Mouse (Mus musculus): ENCODE data around the gene Hapln4.

Gene Hapln4

DNA sequence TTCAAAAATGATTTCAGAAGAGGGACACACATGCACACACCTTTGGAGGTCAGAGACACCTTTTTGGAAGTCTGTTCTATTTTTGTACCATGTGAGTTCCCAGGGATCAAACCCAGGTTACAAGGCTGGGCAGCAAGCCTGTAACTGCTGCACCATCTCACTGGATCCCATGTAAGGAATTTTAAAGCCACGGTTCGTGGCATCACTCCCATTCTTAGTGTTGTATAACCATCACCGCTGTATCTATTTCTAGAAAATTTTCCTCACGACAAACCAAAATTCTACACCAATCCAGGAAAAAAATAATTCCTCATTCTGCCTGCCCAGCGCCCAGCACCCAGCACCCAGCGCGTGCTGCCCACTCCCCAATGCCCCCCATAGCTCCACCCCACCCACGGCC, 16.0 kb downstream of the Hapln4 start:
- DNase-seq (ENCODE audit: low spot score in 2 of 2): no peak

DNA sequence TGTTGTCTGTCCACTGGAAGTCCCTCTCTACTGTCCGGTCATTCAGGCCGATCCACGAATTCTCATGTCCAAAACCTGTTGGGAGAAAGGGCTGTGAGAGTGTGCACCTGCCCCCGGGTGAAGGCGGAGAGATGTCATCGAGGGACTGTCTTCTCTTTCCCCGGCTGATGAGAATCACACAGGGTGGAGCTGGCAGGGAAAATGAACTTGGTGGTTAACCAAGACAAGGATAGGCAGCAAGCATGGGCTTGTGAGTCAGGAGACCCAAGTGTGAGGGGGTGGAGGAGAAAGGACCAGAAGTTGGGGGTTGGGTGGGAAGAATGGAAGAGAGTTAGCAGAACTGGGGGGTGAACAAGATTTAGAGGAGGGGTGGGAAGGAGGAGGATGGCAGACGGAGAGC, 17.0 kb downstream of the Hapln4 start:
- DNase-seq (ENCODE audit: low spot score in 2 of 2): no peak

DNA sequence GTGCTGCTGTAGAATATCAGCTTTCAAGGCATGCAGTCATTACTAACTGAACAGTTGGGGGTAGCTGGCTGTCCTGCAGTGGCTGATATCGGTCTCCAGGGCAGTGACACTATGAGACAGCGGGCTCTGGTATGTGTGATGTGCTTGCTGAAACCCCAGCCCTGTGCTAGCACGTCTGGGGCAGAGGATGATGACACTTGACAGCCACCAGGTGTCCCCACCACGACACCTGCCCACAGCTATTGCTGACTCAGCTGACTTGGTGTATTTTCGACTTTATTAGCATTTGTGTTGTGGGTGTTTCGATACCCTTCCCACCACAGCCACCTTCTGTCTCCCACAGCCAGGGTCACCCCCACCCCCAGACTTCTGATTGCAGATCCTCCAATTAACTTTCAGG, 21.2 kb downstream of the Hapln4 start:
- DNase-seq (ENCODE audit: low spot score in 2 of 2): peak; percentile 24 to 68

DNA sequence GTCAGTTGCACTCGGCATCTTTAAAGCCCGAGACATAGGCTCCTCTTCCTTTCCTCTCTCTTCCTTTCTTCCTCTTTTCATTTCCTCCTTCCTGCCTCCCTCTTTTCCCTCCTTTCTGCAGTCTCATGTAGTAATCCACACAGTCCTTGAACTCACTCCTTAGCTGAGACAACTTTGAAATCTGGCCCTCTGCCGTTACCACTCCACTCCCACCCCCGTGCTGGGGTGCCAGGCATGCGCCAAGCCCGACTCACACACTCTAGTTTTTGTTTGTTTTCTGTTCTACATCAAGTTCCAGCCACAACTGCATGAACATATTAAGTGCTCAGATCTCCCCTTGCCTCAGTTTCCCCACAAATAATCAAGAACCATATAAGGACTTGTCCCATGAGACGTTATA, 21.7 kb downstream of the Hapln4 start:
- DNase-seq (ENCODE audit: low spot score in 2 of 2): no peak

DNA sequence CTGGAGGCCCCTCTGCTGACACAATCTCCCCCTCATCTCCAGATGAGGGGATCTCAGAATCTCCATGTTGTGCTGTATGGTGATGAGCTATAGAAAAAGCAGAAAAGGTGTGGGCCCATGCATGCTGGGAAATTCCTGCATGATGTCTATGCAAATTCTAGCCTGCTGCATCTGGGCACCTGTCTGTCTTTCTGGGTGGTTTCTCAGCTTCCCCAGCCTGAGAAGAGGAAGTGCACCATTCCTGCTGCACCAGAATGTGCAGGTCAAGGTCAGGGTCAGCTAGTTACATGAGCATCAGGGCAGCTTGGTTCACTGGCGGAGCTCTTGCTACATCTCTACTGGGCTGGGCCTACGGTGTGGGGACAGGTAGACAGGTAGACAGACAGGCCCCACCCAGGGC, 27.2 kb downstream of the Hapln4 start:
- DNase-seq (ENCODE audit: low spot score in 2 of 2): no peak

DNA sequence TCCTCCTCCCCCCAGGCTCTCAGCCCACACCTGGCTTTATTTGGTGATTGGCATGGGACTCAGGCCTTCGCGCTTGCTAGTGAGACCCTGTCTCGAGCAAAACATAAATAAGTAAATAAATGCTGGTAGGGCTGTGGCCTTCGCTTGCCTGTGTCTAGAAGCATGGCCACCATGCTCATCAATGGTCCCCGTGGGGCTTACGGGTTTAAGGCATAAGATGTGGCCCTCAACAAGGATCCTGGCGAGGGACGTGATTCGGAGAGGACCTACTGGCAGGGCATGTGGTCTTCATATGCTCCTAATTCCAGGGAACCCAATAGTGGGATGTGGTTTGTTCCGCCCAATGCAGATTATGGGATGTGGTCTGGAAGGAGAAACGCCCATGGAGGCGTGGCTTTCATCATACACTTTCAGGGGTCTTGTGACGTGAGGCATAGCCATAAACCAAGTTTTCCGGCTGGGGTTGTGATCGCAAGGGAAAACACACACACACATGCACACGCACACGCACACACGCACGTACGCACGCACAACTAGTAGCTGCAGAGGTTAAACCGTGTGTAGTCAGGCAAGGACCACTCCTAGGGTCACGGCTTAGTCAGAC, 28.0 kb downstream of the Hapln4 start:
- DNase-seq (ENCODE audit: low spot score in 2 of 2): no peak

DNA sequence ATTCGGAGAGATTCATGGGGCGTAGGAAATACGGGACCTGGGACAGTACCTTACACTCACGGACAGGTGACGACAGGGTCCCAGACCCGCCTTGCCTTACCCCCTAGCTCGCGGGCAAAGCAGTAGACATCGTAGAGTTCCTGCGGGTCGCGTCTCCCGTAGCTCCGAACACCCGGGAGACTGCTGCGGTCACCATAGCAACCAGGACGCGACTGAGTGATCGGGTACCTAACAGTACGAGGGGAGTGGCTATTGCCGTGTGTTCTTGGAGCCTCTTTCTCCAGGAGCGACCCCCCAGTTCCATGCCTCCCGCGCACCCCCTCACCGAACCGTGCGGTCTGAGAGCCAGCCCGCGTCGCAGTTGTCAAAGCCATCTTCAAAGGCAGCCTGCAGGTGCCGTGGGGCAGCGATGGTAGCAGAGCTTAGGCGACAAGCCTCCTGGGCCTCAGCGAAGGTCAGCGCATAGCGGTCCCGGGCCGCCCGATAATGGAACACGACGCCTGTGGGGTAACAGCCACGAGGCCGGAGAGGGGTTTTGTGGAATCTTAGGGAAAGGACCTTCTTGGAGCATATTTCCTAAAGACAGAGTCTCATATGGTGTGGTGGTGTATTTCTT, 29.3 kb downstream of the Hapln4 start:
- DNase-seq (ENCODE audit: low spot score in 2 of 2): no peak

DNA sequence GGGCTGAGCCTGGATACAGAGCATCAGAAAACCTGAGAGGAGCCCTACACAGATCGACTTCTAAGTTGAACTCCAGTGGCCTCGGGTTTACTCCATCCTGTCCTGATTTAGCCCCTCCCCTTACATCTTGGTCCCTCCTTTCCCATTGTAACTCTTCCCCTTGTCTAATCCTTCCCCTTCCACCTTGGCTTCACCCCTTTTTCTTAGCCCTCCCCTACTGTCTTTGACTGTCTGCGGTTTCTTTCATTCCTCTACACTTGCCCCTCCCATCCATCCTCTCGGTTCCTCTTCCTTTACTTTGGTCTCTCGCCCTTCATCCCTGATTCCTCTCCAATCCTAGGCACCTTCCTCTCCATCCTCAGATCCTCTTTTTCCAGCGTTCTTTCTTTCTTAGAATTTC, 31.2 kb downstream of the Hapln4 start:
- no peak for DNase-seq (ENCODE audit: low spot score in 2 of 2)

DNA sequence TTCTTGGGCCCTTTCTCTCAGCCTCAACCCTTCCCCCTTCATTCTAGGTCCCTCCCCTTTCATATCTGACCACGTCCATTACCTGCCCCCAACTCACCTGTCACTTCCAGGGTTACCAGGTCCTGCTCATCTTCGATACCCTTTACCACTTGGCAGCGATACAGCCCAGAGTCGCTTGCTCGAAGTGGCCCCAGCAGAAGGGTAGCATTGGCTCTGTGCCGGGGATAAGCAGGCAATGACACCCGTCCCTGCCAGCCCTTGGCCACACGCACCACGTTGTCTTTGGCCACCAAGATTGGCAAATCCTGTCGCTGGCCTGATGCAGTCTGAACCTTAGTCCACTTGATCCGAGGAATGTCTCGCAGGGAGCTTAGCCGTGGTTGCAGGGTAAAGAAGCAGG, 31.6 kb downstream of the Hapln4 start:
- DNase-seq (ENCODE audit: low spot score in 2 of 2): no peak

DNA sequence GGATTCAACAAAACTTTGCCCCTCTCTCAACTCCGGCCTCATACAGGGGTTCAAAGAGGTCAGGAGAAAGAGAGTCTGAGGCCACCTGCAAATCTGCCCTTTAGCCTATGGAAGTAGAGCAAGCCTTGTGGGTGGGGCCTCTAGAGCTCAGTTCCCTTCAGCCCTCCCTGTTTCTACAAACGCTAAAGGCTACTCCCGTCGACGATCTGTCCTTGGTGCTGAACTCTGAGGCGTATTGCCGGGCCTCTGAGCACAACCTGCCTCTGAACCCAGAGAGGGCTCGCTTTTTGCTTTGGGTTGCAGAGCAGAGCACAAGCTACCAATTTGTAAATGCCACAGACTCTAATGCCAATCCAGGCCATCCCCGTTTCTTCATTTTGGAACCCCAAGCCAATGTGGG, 34.4 kb downstream of the Hapln4 start:
- DNase-seq (ENCODE audit: low spot score in 2 of 2): peak in 1 of 2 experiments; percentile 66

DNA sequence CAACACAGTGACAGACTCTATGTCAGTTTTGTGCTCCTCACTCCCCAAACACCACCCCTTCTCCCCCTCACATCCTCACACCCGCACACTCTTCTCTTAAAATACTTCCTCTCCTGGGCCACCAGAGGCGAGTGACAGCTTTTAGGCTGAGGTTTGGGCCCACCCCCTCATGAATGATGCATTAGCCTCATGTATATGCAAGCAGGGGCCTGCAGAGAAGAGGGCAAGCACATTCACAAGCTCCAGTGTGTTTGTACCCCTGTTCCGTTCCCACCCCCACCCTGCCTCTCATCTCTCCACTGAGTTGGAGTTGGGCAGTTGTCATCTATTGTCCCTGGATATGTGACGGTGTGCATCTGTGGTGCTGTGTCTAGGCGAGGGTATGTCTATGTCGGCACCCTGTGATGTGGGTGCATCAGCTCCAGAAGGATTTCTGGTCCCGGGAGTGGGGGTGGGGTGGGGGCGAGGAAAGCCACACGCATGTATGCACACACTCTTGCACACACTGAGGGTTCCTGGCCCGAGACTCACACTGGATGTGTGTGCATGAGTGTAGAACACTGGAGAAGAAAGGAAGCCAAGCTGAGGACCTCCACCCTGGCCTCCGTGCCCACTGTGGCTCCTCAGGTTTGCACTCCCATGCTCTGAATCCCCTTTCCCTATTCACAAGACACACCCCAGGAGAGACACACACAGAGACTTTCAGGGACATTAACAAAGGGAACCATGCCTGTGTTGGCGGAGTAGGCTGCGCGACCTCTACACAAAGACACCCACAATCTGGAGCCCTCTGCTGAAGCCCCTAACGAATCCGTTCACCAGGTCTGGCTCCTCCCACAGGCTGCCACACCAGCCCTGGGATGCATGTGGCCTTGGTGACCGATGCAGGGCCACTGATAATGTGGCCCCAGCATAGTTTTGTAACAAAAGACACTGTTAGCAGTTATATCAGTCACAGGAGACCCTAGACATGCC, 35.8 kb downstream of the Hapln4 start:
- no peak for DNase-seq (ENCODE audit: low spot score in 2 of 2)

DNA sequence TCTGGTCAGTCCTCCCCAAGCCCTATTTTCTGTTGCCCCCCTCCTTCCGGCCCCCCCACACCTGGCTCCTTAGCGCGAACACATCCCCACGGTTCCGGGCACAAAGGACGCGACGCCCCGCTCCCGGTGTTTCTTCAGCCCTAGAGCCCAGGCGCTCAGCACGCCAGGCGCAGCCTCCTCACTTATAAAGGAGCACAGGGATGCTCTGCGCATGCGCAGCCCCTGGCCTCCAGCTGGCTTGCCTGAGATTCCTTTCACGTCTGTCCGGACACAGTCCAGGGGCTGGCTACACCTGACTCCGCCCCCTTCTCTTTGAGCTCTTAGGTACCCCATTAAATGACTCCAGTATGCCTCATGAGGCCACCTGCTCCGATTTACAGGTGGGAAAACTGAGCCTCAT, 37.4 kb downstream of the Hapln4 start, which contains the start of gene Ncan:
TSS of gene Ncan (minus strand) at position 207 of the 400 bp plus-strand sequence.
- DNase-seq (ENCODE audit: low spot score in 2 of 2): peak in 1 of 2 experiments; percentile 44

DNA sequence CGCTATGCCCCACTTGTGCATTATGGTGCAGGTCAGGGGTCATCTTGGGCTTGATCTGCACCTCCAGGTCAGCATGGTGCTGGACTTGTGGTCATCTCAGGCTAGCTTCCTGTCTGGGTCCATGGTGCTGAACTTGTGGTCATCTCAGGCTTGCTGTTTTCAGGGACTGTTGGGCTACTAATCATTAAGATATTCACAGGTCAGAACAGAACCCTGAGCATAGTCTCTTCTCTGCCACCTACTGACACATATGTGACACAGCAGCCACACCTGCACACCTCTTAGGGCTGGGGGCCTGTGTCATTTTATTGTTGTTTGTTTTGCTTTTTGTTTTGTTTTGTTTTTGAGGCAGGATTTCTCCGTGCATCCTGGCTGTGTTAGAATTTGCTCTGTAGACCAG, 39.6 kb downstream of the Hapln4 start:
- DNase-seq (ENCODE audit: low spot score in 2 of 2): no peak

DNA sequence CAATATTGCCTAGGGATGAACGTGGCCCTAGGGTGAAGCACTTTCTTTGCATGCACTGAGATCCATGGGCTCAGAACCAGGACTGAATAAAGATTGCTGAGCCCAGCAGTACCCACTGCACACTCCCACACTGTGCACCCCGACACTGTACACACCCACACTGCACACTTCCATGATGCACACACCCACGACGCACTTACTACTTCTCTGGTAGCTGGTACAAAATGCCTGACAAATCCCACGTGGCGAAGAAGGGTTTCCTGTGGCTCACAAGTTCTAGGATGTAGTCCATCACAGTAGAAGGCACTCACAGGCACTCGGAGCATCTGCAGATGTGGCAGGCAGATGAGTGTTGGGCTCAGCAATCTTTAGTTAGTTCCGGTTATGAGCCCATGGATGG, 41.7 kb downstream of the Hapln4 start:
- DNase-seq (ENCODE audit: low spot score in 2 of 2): no peak

DNA sequence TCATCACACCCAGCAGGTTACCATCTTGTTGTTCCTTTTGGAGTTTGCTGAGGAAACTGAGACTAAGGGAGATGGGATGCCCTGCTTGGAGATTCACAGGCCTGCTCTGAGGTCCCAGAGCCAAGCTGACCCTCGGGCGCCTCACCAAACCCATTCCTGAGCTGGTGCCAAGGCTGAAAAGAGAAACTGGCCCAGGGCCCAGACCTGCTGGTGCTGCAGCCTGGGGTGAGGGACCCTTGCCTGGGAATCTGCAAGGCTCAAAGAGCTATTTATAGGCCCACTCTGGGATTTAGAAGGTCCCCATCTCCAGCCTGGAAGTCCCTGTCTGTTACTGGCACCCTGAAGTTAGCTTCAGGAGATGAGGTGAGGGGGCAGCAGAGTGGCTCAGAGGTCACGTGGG, 45.2 kb downstream of the Hapln4 start:
- DNase-seq (ENCODE audit: low spot score in 2 of 2): no peak

DNA sequence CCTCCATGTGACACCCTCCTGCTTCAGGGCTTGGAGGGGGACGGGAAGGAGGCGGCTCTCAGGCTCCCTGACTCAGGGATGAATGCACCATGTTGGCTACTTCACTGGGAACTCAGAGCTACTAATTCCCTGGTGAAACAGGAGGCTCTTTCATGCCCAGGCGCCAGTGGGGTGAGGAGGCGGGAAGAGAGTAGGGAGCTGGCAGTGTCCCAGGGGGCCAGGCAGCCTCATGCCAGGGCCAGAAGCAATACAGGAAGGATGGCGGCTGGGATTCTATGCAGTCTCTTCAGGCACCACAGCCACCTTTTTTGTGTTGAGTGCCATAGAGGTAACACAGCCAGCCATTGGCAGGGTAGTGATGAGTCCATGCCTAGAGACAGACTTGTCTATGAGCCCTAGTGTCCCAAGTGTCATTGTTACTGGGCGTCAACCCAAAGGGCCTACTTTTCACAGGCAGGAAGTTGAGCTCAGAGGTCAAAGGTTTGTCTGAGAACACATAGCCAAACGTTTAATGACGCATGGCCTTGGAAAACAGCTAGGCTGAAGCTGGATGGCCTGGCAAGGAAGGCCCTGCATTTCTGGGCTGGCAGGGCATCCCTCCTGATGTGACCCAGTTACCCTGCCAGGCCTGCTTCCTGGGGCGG, 46.2 kb downstream of the Hapln4 start:
- no peak for DNase-seq (ENCODE audit: low spot score in 2 of 2)

DNA sequence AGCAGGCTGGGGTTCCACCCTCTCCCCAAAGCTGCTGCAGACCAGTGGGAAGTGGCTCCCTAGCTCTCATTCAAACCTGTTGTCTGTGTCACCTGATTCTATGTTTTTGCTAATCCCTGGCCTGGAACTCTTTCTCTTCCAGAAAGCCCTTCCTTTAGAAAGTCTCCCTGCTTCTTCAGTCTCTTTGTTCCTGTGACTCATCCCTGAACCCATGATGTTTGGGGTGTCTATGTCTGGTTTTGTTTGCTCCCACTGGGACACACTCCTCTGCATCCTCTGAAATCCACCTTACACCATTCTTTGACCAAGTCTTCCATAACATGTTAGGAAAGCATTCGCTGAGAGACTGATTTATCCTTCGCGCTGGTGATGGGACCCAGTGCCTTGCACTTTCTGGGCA, 46.8 kb downstream of the Hapln4 start:
- no peak for DNase-seq (ENCODE audit: low spot score in 2 of 2)

DNA sequence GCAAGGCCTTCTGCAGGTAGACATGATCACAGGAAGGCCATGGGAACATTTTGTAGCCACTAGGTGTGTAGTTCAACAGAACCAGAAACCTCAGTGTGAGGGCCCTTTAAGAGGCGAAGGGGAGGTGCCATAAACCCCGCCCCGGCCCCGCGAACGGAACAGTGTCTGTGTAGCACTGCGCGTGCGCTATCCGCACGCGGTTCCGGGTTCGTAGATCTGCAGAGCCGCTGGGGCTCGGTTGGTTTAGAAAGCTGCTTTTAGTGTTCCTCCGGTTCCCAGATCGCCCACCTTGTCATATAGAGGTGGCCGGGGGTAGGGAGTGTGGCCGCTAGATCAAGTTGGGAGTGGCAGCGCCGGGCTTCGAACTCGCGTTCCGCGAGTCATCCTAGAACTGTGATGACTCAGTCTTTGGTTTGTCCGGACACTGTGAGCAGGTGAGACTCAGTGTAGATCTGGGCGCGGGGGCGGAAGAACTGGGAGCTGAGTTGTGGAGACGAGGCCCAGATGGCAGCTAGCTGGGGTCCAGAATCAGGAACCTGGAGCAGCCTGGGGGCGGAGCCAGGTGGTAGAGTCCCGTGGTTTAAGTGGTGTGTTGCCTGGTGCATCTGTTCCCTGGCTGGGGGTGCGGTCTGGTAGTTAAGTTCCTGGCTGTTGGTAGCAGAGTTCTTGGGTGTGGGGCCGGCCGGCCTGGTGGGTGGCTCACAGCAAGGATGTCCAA, 48.1 kb downstream of the Hapln4 start, which contains the start of gene Nr2c2ap:
TSS of gene Nr2c2ap (plus strand) at position 168 of the 718 bp plus-strand sequence.
- DNase-seq (ENCODE audit: low spot score in 2 of 2): peak; percentile 62 to 90

DNA sequence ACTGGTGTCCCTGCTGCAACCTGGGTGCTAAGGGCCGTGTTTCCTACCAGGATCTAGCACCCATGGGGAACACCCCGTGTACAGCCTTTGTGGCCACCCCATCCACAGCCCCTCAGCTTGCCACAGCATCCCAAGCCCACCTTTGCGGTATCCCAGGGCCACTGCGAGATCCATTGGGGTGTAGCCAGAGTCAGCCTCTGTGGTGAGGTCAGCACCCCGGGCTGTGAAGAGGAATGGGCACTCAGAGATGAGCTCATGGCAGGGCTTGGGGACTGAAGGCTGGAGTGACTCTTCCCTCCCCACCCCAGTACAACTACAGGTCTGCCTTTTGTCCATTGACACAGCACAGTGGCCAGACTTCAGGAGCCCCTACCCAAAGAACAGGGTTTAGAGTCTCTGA, 50.8 kb downstream of the Hapln4 start:
- DNase-seq (ENCODE audit: low spot score in 2 of 2): no peak

DNA sequence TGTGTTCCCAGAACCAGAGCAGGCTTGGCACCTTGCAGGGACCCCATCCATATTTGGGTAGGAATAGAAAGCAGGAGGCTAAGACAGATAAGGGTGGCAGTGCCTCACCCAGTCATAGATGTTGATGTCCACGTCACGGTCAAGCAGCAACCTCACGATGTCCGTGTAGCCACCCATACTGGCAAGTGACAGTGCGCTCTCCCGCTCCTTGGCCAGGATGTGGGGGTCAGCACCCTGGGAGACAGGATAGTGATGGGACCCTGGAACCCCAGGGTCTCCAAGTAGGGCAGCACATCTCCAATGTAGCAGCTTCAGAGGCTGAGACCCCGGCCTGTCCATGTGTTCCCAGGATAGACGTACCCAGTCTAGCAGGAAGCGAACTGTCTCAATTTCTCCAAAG, 51.7 kb downstream of the Hapln4 start:
- DNase-seq (ENCODE audit: low spot score in 2 of 2): no peak

DNA sequence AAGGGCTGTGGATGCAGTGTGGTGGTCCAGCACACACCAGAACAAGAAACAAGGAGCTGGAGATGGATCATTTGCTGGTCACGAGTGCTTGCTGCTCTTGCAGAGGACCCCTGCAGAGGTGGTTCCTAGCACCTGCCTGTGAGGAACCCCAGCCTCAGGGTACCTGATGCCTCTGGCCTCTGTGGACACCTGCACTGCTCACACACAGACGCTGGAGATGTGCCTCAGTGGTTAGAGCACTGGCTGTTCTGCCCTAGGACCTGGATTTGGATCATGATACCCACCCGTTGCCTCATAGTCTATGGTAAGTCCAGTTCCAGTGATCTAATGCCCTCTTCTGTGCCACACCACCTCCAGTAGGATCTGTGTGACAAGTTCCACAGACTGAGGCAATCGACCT, 53.3 kb downstream of the Hapln4 start:
- no peak for DNase-seq (ENCODE audit: low spot score in 2 of 2)

All from spleen, postnatal 10 days (tissue).